Mouse (Mus musculus): ENCODE data around the gene Zfp511.

- TF ChIP-seq CTCF (IDR thresholded peaks at IDR 0.05; ENCODE audit: low read depth, low read length) (no peak), POLR2A (IDR thresholded peaks at IDR 0.05; ENCODE audit: borderline replicate concordance, low read depth, low read length) (no peak)
Measured at GRCm38 (mm10) chr7:139994676-139995075, 41.5 kb upstream of the Zfp511 start.

Measured in bone marrow macrophage, adult 2 months (primary cell).